Mouse (Mus musculus): ENCODE data around the gene Rdh13.
A peak's percentile ranks its signal among the peaks of the same experiment; 100 is the strongest.
"Not testable (repeated sequence)": the region's sequence is repeated elsewhere in the genome, so short reads cannot be mapped to it uniquely, and the experiment has no call there.

Gene Rdh13

DNA sequence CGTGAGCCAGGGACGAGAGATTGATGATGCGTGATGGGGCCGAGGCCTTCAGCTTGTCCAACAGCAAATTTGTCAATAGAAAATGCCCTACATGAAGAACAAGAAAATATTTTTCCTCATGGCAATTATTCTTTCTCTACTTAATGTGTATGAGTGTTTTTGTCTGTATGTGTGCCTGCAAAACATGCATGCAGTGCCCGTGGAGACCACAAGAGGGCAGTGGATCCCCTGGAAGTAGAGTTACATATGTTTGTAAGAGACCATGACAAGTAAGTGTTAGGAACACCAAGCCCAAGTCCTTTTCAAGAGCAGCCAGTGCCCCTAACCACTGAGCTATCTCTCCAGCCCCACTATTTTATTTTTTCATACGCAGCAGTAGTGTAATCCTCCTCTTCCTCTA is 13.9 kb downstream of the Rdh13 start:
- DNase-seq, result peak; percentile 86

- no peak for DNase-seq
Observed at GRCm38 (mm10) chr7:4430246-4430844, 15.1 kb downstream of the Rdh13 start.

DNA sequence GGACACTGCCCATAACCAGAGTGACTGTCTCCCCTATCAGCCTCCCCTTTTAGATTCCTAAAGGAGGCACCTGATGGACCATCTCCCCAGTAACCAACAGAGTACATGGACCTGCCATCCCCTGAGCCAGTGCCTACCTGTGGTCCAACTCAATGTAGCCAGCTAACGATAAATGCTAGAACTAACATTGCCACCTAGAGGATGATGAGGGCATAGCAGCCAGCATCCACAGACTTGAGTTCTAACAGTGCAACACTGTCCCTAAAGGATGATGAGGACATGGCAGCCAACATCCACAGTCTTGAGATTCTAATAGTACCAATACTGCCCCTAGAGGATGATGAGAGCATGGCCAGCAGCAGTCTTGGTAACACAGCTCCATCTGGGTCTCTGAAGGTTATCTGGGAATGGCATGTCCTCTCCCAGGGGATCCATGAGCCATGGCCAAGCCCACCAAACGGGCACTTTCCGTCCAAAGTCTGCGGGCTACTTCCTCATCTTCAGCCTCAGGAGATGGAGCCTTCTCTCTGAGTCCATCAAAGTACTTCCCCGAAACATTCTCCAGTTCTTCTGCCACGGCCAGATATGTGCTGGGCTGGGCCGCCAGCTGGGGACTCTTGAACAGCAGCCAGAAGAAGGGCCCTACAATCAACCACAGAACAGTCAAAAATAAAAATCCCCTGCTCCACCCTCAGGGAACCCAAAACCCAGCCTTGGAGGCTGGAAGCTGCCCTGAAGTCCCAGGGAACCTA is 18.1 kb downstream of the Rdh13 start:
- DNase-seq, result peak; percentile 93

GRCm38 (mm10) chr7:4420230-4420629 is 25.2 kb downstream of the Rdh13 start:
- no peak for DNase-seq

GRCm38 (mm10) chr7:4419681-4420080 is 25.8 kb downstream of the Rdh13 start:
- DNase-seq, result no peak

DNA sequence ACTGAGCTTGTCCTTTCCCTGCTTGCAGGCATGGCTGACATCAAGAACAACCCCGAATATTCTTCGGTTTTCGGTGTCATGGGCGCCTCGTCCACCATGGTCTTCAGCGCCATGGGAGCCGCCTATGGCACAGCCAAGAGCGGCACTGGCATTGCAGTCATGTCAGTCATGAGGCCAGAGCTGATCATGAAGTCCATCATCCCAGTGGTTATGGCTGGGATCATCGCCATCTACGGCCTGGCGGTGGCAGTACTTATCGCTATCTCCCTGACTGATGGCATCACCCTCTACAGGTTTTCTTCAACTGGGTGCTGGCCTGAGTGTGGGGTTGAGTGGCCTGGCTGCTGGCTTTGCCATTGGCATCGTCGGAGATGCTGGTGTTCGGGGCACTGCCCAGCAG is 33.0 kb downstream of the Rdh13 start:
- DNase-seq, result not testable (repeated sequence)

DNA sequence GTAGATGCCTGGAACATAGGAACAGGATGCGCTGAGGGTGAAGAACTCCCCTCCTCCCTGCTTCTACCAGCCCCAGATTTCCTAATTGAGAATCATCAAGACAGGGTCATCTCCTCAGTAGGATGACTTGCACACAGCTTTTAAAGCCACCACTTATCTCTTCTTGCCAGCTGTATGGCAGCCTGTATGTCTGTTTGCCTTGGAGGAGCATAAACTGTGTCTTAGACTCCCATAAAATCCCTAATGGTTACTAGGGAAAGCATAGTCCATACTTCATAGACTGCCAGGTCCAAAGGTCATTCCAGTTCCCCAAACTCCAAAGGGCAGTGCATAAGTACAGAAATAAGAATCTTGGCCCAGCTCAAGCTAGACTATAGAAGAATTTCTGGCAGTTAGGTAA is 47.7 kb downstream of the Rdh13 start, which contains the start of gene Gp6:
TSS of gene Gp6 (minus strand) at position 15 of the 400 bp plus-strand sequence.
- no peak for DNase-seq
